Mouse (Mus musculus) A20 (cell line): Measurements from ENCODE around the gene Tbc1d4.

Experiments used
- DNase-seq: peaks from one replicate; pipeline ENCODE4 v3.0.0-alpha.2; 2011; ENCODE audit warnings: low read depth, low spot score

The Tbc1d4 gene

GRCm38 (mm10) chr14:101532090-101532695, 76.8 kb downstream of the Tbc1d4 start:
- DNase-seq, result no peak

DNA sequence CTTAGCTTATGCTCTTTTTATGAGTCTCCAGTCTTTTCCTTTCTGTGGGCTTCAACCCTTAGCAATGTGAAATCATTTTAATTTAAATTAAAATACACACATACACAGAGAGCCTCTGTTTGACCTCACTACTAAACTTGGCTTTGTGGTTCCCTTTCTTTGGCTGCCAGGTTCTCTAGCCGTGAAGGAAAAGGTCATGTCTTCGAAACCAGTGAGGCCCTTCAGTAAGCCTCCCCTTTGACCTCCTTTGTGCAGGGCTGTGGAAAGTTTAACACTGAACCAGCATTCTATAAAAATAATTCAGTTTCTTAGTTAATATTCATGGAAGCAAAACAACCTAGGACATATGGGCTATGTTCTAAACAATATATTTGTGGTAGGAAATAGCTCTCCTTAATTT, 78.5 kb downstream of the Tbc1d4 start:
- DNase-seq, result no peak

GRCm38 (mm10) chr14:101529194-101529593, 79.8 kb downstream of the Tbc1d4 start:
- no peak for DNase-seq

DNA sequence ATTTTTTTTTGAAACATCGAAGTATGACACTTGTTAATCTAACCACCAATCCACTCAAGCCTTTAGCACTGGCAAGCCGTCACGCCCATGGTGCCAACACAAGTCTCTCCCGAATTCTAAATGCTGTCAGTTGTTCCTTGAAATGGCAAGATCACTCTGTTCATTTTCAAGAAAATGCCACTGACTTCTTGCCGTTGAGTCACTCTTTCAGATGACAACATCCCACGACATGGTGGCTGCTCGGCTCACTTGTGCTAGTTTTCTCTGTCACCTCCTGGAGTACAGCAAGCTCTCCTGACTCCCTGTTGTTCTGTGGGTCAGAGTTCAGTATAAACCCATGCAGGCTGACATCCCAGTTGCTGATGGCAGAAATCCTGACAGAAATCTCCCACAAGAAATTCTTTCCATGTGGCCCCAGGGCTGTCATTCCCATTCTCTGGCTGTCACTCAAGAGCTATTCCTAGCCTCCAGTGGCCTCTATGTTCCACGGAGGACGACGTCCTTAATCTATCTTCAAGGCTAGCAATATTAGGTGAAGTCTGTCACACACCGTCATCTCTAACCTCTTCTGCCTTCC, 81.5 kb downstream of the Tbc1d4 start:
- no peak for DNase-seq

- no peak for DNase-seq
These were observed 82.5 kb downstream of the Tbc1d4 start for GRCm38 (mm10) chr14:101526478-101526877.

- DNase-seq, result peak; percentile 78
These were observed 89.0 kb downstream of the Tbc1d4 start for GRCm38 (mm10) chr14:101519964-101520363.

DNA sequence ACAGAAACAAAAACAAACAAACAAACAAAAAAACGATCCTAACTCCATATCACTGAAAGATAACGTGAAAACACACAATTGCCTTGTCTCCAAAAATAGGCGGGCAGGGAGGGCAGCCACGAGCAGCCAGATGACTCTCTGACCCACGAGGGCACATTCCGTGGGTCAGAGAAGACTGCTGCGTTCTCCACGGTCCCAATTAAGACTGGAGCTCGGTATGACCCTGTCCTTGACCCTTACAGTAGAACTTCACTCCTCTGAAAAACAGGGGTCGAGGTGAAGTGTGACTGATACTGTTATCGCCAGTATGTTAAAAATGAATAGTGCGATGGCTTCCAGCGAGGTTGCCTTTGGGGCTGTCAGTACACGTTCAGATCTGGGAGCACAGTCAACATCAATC, 90.7 kb downstream of the Tbc1d4 start:
- no peak for DNase-seq

- DNase-seq, result no peak
These were observed 91.2 kb downstream of the Tbc1d4 start for GRCm38 (mm10) chr14:101517801-101518200.

GRCm38 (mm10) chr14:101517341-101517740, 91.7 kb downstream of the Tbc1d4 start:
- DNase-seq, result peak; percentile 73

GRCm38 (mm10) chr14:101516864-101517263, 92.1 kb downstream of the Tbc1d4 start:
- no peak for DNase-seq

GRCm38 (mm10) chr14:101516031-101516430, 93.0 kb downstream of the Tbc1d4 start:
- DNase-seq, result no peak

- no peak for DNase-seq
These were observed 93.7 kb downstream of the Tbc1d4 start for GRCm38 (mm10) chr14:101515271-101515670.

DNA sequence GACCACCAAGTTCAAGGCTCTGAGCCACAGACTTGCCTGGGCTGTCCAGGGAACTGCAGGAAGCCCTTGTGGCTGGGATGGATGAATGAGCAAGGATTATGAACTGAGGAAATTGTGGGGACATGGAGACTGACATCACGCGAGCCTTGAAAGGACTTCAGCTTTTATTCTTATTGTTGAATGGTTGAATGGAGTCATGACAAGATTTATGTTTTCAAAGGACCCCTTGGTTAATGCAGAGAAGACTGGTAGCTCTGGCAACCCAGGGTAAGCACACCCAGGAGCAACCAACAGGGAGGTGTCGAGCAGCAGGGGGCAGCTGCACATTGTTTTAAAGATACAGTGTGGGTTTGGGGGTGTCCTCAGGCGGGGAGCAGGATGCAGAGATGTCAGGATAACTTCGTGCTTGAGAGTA, 94.4 kb downstream of the Tbc1d4 start:
- DNase-seq, result no peak

DNA sequence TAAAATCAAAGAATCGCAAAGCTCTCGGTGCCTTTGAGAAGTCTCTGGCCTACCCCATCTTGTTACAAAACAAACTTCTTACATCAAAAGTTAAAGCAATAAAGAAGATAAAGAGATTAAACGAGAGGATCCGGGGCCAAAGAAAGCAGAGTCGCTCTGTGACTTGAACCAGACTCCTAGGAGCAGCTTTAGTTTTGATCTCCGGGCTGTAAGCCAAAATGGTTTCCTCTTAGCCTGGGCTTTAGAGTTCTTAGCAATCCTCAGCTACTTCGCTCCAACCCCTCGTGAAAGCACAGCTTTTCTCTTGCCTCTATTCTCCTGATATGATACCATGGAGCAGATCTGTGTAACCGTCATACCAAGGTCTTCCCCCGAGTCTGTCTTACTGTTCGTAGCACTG, 95.8 kb downstream of the Tbc1d4 start:
- no peak for DNase-seq

DNA sequence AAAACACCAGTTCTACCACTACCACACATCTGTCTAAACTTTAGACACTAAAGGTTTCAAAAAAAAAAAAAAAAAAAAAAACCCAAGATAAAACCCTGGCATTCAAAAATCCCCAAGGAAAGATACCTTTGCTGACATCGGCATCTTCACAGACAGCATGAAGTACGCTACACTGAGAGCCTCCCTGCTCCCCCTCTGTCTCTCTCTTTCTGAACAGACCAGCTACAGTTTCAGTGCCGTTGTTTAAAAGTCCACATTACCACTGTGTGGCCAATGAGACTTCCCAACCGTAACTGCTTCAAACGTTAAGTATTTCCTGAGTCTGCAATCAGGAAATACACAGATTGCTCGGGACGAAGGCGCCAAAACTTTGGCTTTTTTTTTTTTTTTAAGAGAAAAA, 97.6 kb downstream of the Tbc1d4 start:
- no peak for DNase-seq

DNA sequence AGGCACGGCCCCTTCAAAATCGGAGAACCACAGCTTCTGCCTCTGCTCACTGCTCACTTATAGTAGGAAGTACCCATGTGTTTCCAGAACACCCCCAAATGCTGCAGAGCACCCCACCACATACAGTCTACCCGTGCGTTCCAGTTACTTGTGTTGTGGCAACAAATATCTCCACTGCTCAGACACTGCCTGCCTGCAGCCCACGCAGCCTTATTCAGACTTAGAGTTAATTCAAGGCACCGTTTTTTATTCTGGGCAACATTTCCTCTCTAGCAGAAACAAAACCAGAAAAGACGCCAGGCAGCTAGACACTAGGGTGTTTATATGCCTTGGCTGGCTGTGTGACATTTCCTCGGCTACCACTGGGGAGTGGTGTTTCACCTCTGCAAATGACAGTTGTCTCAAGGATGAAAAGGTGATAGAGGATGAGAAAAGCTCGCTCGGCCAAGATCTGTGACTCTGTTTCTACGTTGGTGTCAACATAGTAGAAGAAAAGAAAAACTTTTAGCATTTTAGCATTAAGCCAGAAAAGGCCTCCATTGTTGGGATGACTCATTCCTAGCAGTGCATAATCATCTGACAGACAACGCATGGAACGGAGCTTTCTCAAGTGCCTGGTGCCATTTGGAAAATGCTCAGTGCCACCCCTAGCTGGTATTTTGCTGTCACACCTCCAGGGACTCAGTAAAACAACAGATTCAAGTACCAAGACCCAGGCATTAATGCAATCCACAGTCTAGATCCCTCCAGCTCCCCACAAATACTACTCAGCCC, 98.3 kb downstream of the Tbc1d4 start:
- no peak for DNase-seq

DNA sequence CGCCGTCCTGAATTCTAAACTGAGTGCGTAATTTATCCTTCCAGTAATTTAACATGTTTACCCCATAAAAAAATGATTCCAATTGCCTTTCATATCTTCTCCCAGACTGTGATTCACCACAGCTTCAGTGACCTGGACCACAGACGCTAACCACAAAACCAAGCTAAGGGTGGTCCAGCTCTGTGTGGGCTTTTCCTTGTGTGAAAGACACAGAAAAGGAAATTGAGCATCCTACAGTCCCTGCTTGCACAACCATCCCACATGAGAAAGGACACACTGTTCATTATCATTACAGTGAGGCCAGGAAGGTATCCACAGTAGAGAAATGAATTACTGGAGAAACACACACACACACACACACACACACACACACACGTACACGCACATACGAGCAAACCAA, 99.2 kb downstream of the Tbc1d4 start:
- no peak for DNase-seq

DNA sequence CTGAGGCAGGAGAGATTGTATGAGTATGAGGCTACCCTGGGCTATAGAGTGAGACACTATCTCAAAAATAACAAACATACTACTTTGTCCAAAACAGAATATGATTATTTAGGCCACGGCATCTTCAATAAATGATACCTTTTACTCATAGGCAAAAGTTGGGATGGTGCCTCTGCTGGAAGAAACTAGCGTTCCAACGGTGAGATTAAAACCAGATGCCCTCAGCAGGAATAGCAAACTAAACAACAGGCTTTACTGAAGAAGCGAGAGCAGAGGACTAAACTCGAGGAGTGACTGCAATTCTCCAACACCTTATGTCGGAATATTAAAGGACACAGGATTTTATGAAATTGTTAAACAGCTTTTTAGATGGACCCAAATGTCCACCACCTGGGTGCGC, 101.0 kb downstream of the Tbc1d4 start:
- DNase-seq, result no peak

GRCm38 (mm10) chr14:101507146-101507545, 101.8 kb downstream of the Tbc1d4 start:
- DNase-seq, result no peak

- no peak for DNase-seq
These were observed 103.2 kb downstream of the Tbc1d4 start for GRCm38 (mm10) chr14:101505805-101506204.

DNA sequence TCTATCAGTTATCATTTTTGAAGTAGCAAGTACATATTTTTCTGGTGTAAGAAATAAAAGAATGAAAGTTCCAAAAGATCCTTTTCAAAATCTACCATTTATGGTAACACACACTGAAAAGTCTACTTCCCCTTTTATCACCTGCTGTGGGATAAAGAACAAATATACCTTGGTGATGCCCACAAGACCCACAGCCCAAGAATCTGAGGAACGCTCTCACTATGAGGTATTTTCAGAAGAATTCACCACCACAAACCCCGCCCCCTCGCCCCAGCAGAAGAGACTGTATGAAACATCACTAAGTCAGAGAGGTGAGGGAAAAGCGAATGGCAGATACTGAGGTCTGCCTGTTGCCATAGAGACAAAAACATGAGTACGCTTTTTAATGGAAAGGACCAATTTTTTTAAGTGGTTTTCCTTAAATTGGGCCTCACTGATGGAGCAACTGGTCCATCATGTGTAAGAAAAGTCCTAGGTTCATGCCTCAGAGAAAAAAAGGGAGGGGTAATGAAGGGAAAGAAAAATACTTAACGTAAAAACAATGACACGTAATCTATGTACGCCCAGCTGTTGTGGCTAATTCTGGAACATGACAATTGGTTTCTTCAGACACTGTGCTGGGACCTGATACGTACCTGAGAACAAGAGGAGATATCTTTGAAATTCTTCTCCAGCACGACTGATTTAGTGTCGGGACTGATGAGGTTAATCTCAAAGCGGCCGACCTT, 104.4 kb downstream of the Tbc1d4 start:
- no peak for DNase-seq
